Mouse (Mus musculus) myocyte (in vitro differentiated cells): ENCODE data around the gene Ndufa11.

Experiments
- E2F4 ChIP-seq: IDR thresholded peaks from one replicate; pipeline ENCODE4 v1.6.1; 2011; ENCODE audit warnings: mild to moderate bottlenecking, control low read depth, moderate library complexity; ENCODE audit not compliant: insufficient read depth
- MAX ChIP-seq: IDR thresholded peaks from one replicate; pipeline ENCODE4 v1.6.1; 2011; ENCODE audit warnings: low read depth, mild to moderate bottlenecking, control low read depth
- MYOD1 ChIP-seq, 3 experiments: IDR thresholded peaks; one replicate each; pipeline ENCODE4 v1.6.1; 2011; ENCODE audit warnings: control low read depth in 2 of 3, low read depth in 2 of 3, mild to moderate bottlenecking in 2 of 3, moderate library complexity in 1 of 3; ENCODE audit not compliant: insufficient read length in 2 of 3, control insufficient read depth in 1 of 3
- POLR2A ChIP-seq: IDR thresholded peaks from one replicate; pipeline ENCODE4 v1.6.1; 2011; ENCODE audit warnings: low read depth, mild to moderate bottlenecking, control low read depth, moderate library complexity; ENCODE audit not compliant: insufficient read length
- POLR2AphosphoS2 ChIP-seq: IDR thresholded peaks from one replicate; pipeline ENCODE4 v1.6.1; 2011; ENCODE audit warnings: low read depth, control low read depth; ENCODE audit not compliant: insufficient read length
- REST ChIP-seq: IDR thresholded peaks from one replicate; pipeline ENCODE4 v1.6.1; 2011; ENCODE audit warnings: mild to moderate bottlenecking, control low read depth, moderate library complexity; ENCODE audit not compliant: insufficient read depth, insufficient read length
- TCF12 ChIP-seq: IDR thresholded peaks from one replicate; pipeline ENCODE4 v1.6.1; 2011; ENCODE audit warnings: mild to moderate bottlenecking, control low read depth; ENCODE audit not compliant: poor library complexity, insufficient read depth, severe bottlenecking
- USF1 ChIP-seq: IDR thresholded peaks from one replicate; pipeline ENCODE4 v1.6.1; 2011; ENCODE audit warnings: low read depth, mild to moderate bottlenecking, control low read depth, moderate library complexity

DNA sequence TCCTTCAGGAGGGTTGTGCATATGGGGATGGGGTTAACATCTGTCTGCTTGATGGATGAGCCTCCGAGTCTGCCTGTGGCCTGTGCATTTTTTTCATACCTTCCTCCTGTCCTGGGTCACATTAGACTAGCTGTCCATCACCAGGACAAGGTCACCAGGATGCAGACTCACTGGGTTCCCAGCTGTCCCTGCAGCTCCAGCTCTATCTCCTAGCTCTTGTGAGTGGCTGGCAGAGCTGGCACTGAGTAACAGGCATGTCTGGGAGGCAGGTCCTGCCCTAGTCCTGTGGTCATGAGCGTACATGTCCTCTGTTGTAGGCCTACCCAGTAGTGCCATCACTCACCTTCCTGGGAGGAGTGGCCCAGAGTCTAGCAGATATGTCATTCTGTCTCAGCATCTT is 17.1 kb upstream of the Ndufa11 start:
- TF ChIP-seq REST (no peak), USF1 (no peak), POLR2A (no peak), MYOD1 (IDR thresholded peaks at IDR 0.05; ENCODE audit: control insufficient read depth in 1 of 3, insufficient read length in 2 of 3, low read depth in 2 of 3) (no peak), POLR2AphosphoS2 (no peak), TCF12 (no peak), MAX (no peak), E2F4 (no peak)
